Mouse (Mus musculus): ENCODE results near the gene Ngly1.
A peak's percentile ranks its signal among the peaks of the same experiment; 100 is the strongest.

The Ngly1 gene

DNA sequence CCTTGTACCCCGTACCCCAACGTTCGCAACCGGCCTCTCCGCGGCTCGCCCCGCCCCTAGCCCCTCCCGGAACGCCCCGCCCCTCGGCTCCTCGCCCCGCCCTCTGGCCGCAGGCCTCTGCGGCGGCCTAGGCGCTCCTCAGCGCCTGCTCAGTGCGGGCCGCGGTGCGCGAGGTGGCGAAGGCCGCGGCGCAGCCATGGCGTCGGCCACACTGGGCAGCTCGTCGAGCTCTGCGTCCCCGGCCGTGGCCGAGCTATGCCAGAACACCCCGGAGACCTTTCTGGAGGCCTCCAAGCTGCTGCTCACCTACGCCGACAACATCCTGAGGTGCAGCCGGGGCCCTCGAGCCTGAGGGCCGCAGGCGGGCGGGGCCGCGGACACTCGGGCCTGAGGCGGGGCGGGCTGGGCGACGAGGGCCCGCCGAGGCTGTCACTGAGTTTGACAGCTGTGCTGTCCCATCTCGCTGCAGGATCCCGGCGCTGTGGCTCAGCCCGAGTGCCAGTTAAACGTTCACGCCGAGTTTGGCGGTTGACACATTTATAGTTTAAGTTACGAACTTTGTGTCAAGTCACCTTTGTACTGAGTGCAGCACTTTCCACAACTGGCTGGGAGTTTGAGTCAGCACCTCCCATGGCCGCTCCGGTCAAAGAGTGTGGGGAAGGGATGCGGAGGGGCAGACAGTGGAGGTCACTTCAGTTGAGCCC lies at the start of gene Ngly1, which contains the start of gene Oxsm:
Ngly1 (plus strand) TSS at position 110 of the 704 bp plus-strand sequence.
Oxsm (minus strand) TSS at position 638 of the 704 bp plus-strand sequence.
- peak; percentile 71 for DNase-seq (ENCODE audit: low read depth, low spot score)

DNA sequence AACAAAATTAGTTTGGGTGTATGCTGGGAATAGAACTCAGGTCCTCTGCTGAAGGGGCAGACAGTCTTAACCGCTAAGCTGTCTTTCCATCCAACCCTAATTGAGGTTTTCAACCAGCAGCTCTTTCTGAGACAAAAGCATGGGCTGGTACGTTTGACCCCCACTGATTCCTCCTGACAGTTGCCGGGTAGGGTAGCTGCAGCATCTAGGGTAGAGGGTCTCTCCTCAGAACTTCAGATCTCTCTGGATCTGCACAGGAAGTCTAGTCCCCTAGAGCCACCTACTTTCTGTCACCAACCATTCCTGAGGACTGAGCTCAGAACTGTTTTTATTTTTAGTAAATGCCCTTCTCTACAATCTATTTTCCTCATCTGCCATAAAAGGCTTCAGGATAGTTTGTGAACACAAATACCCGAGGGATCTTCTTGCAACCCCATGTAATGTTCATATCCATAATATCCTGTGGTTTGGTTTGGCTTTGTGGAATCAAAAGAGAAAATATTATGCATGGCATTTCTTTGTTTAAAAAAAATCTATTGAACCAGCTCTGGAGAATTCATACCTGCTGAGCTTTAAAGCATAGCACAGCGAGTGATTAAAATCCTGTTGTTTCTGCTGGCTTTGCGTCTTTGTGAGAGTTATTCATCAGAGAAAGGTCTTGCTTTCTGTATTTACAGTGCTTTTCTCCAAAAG lies 48.7 kb upstream of the Ngly1 start:
- no peak for DNase-seq (ENCODE audit: low read depth, low spot score)

DNA sequence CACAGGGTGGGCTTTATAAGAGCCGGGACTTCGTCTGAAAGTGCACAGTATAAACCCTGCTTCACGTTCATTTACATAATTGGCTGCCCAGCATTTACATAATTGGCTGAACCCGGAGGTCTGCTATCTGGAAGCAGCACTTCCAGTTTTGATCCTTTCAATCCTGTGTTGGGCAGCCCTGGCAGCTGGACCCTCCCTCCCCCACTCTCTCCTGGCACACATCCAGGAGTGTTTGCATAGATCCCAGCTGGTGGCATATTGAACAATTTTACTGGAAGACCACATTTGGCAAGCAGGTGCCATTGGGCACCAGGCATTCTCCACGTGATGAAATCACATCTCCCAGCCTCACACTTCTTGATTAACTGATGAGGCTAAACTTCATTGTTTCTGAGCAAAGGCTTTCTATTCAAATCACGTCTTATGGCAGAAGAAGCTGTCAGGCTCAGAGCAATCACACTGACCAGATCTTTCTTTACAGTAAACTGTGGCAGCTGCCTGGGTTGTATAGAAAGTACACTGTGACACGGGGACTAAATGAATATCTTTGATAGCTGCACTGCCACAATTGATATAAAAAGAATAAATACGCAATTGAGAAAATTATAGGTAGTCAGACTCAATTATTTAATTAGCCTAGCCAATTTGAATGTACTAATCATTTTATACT lies 48.0 kb upstream of the Ngly1 start:
- DNase-seq (ENCODE audit: low read depth, low spot score), result peak; percentile 9

DNA sequence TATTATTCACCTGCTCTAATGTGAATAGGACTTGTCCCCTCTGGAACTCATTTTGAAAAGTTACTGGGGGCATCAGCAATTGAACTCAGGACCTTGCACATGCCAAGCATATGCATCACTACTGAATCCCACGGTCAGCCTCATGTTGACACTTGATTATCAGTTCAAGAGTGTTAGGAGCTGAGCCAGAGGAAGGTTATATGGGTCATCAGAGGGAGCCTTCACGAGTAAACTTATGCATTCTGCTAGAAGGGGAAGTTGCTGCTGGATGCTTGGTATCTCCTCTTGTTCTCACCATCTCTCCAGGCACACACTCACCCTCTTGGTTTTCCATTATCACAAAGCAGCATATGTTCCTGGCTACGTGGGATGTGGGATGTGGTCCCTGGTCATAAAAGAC lies 47.4 kb upstream of the Ngly1 start:
- DNase-seq (ENCODE audit: low read depth, low spot score), result no peak

DNA sequence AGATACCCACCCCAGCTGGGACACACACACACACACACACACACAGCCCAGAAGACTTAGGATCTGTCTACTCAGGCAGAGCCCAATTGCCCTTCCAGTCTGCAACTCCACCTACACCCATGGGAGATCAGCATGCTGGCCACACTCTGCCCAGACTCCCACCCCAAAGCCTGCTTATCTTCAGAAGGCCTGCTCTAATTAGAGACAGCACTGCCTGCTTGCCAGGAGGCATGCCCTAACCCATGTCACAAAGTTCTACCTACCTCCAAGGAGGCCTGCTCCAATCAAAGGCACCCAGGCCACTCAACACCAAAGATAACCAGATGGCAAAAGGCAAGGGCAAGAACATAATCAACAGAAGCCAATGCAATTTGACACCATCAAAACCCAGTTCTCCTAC lies 41.4 kb upstream of the Ngly1 start:
- no peak for DNase-seq (ENCODE audit: low read depth, low spot score)

DNA sequence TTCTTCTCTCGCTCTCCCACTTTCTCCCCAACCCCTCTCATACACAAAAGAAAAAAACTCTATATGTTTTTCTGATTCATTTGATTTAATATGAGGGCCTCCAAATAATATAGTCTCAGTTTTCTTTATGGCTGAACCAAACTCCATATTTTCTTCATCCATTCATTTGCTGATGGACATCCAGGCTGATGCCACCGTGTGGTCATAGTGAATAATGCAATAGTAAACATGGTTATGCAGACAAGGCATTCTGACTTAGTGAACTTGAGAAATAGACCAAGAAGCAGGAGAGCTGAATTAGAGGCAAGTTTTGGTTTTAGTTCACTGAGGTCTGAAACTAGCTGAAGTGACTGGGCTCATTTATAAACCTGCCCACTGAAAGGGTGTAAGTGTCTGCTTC lies 30.1 kb upstream of the Ngly1 start:
- peak; percentile 44 for DNase-seq (ENCODE audit: low read depth, low spot score)

DNA sequence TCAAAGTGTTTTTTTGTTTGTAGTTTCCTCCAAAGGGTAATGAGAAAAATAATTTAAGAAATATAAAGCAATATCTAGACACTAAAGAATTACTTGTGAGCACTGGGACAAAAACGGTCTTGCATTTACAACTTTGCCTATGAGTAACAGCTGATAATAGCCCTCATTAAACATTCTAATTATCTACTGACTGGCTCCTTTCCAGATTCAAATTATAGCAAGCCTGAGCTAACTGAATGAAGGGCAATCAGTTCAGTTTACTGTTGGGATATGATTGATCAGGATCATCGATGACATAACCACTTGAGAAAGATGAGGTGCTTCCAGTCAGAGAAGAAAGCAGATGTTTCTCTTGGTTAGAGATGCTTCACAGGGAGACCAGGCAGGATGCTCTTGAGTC lies 19.7 kb upstream of the Ngly1 start:
- DNase-seq (ENCODE audit: low read depth, low spot score), result no peak

DNA sequence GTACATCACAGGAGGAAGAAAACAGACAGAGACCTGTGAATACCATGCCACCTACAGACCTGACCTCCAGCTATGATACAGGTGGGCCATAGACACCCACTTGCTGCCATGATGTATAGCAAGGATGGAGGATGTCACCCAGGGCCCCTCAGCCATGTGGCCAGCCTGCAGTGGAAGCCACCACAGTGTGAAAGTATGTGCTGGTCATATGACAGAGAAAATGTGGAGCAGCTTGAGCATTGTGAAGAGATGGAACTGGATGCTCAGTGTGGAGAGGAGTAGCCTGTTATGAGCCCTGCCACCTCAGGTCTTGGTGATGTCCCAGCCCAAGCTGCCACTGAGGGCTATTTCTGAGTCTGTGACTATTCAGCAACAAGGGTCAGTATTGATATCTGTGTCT lies 18.5 kb upstream of the Ngly1 start:
- DNase-seq (ENCODE audit: low read depth, low spot score), result no peak

DNA sequence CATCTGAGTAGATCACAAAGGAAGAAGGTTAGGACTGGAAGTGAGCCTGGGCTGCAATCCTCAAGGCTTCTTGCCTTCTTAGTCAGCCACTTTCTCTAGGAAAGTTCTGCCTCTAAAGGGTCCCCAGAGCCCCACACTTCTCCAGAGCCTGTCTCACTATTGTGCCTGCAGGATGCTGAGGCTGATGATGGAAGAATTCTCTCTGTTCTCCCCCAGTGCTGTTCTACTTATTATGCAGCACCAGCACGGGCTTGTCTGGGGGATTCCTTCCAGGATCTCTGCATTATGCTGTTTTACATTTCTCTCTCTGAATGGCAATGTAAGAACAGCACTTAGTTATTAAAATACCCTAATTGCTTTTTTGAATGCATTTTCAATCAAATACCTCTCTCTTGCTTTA lies 15.6 kb upstream of the Ngly1 start:
- DNase-seq (ENCODE audit: low read depth, low spot score), result no peak

DNA sequence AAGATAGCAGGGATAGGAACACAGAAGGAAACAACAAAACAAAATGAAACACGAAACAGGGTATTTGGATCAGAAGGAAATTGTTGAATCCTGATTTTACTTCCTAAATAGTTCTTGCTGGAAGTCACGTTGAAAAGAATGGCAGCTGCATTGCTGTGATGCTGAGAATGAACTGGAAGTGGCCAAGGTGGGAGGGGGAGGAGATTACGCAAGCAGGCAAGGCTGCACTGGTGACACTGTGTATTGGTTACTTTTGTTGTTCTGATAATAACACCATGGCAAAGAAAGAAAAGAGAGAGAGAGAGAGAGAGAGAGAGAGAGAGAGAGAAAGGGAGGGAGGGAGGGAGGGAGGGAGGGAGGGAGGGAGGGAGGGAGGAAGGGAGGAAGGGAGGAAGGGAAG lies 12.6 kb upstream of the Ngly1 start:
- DNase-seq (ENCODE audit: low read depth, low spot score), result no peak

DNA sequence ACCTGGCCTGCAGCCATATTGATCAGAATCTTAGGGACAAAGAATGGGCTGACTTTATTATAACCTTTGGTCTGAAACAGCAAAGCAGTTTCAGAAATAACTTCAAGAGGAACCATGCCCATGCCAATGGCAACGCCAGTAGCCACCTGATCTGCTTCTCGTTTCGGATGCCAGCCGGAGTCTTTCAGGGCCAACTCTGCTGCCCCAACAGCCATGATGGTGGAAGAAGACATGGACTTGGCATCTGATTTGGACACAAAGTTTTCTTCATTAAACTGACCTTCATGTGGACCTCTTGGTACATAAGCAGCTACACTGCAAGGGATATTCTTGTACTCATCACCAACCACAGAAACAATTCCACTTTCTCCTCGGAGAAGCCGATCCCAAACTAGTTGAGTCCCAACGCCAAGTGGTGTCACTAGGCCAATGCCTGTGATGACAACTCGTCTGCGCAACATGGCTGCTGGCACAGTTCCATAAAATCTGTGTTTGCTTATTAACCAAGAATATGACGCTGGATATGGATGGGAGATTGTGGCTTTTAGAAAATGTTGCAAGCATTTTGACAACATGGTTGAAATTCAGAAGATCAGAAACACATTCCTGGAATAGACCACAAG lies 6.8 kb upstream of the Ngly1 start:
- DNase-seq (ENCODE audit: low read depth, low spot score), result no peak

DNA sequence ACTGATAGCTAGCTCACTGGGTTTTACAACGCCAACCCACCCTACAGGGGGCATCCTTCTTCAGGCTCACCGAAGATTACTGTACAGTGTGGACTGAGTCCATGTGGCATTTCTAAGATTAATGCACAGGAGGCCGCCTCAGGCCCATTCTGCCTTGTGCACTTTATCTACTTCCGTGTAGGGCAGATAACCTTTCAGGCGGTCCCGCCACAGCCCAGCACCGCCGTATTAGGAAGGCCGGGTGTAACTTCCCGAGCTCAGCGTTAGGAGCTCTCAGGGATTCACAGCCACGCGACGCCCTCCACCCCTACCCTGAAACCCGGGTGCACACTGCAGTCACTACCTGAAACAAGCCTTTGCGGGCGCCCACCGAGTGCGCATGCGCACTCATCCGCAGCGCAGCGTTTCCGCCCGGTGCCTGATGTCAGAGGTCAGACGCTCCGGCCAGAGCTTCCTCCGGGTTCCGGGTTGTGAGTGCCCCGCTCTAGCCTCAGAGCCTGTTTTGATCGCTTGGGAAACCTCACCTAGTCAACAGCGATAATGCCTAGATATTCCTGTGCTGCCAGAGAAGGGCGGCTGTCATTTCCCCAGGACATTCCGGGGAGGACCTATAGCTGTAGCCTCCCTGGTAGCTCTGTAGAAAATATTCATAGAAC lies 6.0 kb upstream of the Ngly1 start:
- peak; percentile 91 for DNase-seq (ENCODE audit: low read depth, low spot score)

DNA sequence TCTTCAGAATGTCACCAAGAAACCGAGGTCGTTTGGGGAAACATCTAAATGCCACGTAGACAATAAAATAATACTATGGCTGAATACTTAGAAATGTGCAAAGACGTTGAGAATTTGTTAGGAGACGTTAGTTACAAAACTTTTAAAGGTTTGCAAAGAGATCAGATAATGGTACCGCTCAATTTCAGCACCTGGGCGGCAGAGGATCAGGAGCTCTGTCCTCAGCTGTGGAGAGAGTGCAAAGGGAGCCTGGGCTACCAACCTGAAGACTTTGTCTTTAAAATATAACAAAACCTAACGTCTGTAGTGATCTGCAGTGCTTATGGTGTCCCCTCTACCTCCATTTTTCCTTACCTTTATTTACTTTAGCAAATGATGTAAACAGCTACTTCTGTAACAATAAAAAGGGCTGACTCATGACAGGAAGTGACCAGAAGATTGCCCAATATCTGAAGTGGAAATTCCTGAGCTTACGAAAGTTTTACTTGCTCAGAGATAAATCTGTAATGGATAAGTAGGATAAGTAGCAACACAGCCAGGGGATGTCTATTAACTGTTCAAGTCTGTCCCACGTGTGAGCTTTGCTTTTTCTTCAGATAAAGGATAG lies 5.4 kb upstream of the Ngly1 start:
- DNase-seq (ENCODE audit: low read depth, low spot score), result peak; percentile 44

DNA sequence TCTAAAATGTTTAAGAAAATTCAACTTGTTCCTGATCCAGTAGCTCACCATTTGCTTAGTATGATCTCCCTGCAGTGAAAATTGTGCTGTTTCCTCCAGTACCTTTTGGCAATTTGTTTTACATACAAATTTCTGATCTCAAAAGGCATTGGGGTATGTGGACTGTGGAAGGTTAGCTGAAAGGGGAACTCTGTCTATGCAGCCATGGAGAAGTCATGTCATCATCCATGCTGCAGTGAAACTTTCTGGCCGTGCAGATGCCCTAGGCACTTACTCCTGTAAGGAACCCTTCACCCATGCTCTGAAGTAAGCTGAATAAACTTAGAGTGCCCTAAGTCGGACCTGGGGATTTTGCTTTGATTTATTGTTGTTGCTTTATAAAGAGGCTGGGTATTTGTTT lies 4.7 kb upstream of the Ngly1 start:
- DNase-seq (ENCODE audit: low read depth, low spot score), result no peak

DNA sequence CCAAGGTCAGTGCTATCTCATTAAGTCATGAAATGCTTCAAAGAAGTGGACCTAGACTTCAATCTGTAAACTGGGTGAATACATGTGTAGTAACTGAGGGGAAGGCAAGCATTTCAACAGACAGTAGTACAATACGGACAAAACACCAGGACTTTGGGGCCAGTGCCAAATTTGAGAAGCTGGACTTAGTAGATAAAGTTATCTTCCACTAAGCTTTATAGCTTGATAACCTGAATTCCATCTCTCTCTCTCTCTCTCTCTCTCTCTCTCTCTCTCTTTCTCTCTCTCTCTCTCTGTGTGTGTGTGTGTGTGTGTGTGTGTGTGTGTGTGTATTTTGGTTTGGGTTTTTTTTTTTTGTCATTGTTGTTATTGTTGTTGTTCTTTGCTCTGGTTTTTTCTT lies 4.0 kb upstream of the Ngly1 start:
- no peak for DNase-seq (ENCODE audit: low read depth, low spot score)

DNA sequence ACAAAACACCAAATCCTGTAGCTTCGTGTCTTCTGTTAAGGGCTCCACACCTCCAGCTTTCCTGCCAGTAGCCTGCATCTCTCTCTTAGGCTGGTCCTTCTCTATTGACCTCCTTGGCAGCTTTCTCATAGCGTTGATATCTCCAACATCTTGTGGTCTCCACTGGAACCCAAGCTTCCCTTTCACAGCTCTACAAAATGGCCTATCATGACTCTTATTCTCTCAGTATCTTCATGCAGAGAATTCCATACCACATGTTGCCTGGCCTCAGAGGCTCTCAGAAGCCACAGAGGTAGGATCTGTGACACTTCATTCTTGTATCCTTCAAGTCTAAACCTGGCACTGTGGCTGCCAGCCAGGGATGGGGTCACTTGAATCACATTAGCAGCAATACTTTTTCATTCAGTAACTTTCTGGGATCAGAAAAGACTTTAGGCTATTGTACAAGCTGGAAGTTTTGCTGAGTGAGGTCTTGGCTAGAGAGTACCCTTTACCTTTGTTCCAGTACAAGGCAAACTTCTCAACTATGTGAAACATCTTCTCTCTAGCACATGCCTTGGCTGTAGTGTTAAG lies 2.7 kb upstream of the Ngly1 start:
- no peak for DNase-seq (ENCODE audit: low read depth, low spot score)

DNA sequence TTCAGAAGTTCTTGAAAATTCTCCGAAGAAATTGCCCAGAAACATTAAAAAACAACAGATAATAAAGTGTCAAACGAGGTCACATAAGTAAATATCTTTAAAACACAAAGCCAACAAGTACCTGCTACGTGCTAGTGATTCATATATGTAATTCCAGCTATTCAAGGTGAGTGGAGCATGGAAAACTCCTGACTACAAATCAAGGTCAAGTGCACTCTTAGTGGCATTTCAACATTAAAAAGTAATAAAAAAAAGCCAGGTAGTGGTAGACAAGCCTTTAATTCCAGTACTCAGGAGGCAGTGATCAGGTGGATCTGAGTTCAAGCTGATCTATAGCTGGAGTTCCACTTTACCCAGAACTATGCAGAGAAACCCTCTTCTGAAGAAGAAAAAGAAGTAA lies 945 bp upstream of the Ngly1 start:
- no peak for DNase-seq (ENCODE audit: low read depth, low spot score)

DNA sequence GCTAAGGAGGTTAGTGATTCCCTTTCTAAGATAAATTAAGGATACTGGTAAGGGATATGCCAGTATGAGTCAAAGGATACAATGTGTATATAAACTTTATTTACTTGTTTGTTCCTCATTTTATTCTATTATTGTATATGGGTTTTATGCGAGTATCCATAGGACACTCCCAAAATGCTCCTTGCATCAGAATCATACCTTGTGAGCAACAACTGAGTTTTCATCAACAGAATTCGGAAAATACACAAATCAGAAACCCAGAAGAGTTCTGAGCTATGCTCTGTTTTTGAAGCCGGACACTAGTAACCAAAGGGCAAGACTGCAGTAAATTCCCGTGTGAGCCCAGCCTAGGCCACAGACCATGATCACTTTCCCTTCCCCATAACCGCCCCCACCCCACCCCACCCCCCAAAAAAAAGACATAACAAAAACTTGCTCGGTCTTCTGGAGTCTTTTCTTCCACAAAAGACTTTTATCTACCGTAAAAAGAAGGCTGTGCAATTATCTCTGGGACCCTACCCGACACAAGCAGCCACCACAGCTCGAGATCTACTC lies 400 bp upstream of the Ngly1 start:
- no peak for DNase-seq (ENCODE audit: low read depth, low spot score)

DNA sequence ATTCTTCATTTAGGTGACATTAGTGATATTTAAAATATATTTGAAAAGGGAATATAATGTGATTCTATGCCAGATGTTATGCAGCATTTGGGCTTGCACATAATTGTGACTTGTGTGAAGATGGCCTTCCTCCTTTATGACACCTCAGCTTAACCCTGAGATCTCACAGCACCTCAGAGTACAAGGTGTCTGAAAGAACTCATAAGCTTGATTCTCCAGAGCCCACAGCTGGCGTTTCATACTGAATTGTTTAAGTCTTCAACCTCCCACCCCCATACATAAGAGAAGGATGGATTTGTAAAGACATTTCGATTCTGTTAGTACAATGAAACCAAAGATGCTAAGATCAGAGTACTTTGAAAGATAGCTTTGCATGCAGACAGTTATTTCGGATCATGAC lies 1.0 kb downstream of the Ngly1 start:
- DNase-seq (ENCODE audit: low read depth, low spot score), result no peak

DNA sequence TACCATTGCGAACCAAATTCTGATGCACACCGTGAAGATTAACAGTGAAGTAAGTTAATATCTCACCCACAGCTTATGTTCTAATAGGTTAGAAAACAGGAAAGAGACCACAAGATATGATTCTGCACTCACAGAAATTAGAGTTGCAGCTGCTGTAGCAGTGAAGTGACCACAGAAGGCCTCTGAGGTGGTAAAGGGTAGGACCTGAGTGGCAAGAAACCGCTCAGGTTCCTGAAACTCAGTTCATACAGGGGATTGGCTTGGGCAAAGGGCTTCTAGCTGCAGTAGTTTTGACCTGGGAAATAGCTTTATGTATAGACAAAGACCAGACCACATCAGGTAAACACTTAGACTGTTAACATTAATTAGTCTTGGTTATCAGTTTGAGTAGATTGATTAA lies 6.7 kb downstream of the Ngly1 start:
- DNase-seq (ENCODE audit: low read depth, low spot score), result no peak

DNA sequence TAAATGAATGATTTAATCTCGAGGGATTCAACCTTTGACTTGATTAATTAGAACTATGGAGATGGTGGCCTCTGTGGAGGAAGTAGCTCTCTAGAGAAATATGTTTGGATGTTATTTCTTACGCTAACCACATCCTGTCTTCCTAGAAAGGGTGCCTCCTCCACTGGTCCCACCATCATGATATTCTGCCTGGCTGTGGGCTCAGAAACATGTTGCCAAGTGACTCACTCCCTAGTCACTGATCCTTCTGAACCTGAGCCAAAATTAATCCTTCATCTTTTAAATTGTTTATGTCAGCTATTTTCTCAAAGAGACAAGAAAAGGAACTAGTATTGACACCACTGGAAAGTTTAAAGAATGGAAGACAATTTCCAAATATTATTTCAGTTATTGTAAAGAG lies 7.1 kb downstream of the Ngly1 start:
- no peak for DNase-seq (ENCODE audit: low read depth, low spot score)

Data from R1 (cell line).